Mouse (Mus musculus) olfactory bulb, adult 2 months (tissue): ENCODE measurements at regions not wholly inside any gene's neighbourhood (a gene's known extent, or its start where the extent isn't known, plus 50 kb on each side); places are given as distances from the start of the nearest gene placed in this dataset.

Experiments
- CTCF ChIP-seq: fragments of 200-500 bp; IDR thresholded peaks from 2 replicates; pipeline ENCODE4 v1.5.1; 2012; ENCODE audit warnings: low read depth, mild to moderate bottlenecking, low read length, moderate library complexity; ENCODE audit not compliant: insufficient read depth
- POLR2A ChIP-seq: fragments of 200-500 bp; IDR thresholded peaks from 2 replicates; pipeline ENCODE4 v1.6.1; 2012; ENCODE audit warnings: mild to moderate bottlenecking, low read depth, low read length, moderate library complexity; ENCODE audit not compliant: insufficient read depth

DNA sequence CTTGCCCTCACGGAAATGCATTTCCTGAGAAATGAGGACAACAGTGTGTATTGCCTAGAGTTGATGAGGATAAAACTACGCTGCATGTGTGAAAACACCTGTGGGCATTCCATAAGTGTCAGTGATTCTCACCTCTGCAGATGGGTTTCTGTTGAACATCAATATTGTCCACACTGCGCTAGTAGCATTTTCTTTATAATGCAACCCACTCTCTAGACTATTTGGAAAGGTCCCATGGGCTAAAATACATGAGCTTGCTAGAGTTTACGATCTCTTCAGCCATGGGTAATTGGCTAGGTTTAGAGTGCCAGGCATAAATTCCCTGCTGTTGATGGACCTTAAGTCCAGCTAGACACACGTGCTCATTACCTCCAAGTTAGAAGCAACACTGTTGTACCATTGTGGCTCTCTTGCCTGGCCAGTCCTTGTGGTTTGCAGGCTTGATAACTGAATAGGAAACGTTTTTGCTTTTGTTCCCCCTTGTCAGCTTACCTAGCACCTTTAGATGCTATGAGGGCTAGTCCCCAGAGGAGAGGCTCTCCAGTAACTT, 252.5 kb upstream of the Mad2l1 start:
- TF ChIP-seq CTCF (no peak), POLR2A (no peak)
